Mouse (Mus musculus) lung, postnatal 36 days (tissue): ENCODE measurements around the gene Ifne.
A peak's percentile ranks its signal among the peaks of the same experiment; 100 is the strongest.
"Not testable (repeated sequence)": the region's sequence is repeated elsewhere in the genome, so short reads cannot be mapped to it uniquely, and the experiment has no call there.

Source experiments
- DNase-seq: peaks from one replicate; pipeline ENCODE4 v3.0.0; 2022; ENCODE audit warnings: mixed read lengths

Ifne gene

DNA sequence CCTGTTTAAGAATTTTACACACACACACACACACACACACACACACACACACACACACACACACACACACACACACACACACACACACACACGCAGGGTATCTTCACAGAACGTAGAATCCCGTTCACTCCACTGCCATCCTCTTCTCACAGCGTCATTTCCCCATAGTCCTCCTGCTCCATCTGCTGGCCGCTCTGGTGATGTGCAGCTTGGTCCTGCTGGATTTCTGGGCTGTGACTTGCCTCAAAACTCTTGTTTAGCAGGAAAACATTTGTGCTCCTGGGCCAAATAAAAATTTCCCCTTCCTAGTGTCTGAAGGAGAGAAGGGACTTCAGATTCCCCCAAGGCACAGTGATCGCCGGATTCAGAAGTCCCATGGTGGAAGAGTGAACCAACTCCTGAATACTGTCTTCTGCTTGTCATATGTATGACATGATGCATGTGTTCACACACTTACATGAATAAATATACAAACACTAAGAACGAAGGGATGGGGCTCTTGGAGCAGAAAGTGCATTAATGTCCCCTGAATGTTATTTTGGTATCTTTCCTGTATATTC is 12.6 kb downstream of the Ifne start:
- peak; percentile 83 for DNase-seq

DNA sequence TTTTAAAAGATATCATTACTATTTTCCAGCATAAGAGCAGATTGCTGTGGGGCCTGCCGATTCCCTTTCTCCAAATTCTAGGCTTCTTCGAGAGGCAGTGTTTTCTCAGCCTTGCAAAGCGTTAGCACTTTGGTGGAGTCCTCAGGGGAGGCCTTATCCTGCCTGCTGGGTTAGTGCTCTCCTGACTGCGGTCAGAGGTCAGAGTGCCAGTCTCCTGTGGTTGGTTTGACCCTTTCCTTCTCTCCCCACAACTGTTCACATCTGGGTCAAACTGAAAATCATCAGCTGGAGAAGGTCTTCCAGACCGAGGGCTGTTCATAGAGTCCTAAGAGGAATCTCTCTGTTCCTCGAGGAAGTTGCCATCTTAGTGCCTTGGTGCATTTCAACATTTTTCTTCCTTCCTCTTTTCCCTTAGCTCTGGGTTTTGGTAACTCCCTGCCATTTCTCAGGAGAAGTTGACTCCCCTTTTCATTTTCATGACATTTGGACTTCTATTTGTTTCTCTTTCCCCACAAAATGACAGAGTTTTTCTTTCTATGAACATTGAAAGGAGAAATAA is 14.9 kb downstream of the Ifne start:
- no peak for DNase-seq

DNA sequence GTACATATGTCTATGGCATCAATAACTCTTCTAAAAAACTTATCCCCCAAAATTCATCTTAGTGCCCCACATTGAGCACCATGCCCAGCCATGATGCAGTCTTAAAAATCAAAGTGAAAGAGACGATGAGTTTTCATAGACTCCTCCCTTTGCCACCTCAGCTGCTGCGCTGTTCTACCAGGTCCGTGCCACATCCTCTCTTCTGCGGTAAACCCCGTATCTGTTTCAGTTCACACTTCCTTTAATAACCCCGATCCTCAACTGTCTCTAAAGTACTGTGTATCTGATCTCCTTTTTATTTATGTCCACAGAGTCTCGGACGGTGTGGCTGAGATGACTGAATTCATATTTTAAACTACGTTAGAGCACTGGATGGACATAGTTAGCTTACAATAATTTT is 15.4 kb downstream of the Ifne start:
- DNase-seq, result peak; percentile 54

DNA sequence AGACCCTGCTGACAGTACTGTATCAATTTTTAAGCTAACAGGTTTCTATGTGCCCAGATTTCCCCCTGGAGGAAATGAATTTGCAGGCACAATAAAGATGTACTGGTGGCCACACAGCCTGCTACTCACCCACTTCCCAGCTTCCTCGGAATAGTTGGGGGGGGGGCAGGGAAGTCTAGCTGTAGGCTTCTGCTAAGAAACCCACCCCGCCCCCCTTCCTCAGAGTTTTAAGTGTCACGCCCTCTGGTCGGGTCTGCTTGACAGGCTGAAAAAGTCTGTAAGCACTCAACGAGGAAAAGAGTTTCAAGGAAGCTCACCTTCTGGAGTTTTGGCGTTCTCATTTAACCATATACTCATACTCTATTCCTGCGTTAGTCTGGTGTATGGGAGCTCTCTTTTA is 16.7 kb downstream of the Ifne start:
- no peak for DNase-seq

DNA sequence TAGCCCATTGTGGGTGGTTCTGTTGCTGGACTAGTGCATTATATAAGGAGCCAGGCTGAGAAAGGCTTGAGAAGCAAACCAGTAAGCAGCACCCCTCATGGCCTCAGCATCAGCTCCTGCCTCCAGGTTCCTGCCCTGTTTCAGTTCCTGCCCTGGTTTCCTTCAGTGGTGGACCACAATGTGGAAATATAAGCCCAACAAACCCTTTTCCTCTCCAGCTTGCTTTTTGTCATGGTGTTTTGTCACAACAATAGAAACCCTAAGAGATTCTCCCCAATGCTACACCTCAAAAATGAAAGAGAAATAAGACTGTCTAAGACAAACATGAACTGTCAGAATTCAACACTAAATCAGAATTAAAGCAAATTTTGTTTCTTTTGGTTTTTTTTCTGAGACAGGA is 20.8 kb downstream of the Ifne start:
- no peak for DNase-seq

DNA sequence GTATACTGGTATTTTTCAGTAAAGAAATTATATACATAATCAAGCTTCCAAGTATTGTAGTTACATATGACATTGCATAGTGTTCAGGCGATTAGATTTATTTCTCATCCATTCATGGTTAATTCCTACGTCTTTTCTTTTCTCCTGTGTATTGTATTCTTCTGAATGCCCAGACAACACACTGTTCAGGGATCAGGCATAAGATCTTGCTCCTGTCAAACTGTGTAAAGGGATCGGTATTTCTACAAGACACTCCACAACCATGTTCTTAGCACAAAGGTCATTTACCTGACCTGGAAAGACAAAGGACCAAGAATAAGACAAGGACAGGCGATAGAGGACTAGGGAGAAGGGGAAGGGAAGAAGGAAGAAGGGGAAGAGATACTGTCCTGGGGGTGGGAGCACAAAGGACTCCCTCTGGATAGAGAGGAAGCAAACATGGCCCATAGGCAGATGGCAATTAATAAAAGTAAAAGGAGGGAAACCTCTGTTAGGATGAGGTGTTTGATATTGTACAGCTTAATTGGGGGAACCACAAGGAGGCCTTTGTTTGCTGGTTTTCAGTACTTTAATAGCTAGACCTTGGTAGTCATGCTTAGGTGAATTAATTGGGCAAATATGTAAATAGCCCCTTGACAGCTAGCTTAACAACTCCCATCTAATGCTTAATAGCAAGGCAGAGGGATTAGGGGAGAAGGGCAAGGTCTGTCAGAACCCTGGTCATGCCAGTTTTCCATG is 28.8 kb downstream of the Ifne start:
- no peak for DNase-seq

DNA sequence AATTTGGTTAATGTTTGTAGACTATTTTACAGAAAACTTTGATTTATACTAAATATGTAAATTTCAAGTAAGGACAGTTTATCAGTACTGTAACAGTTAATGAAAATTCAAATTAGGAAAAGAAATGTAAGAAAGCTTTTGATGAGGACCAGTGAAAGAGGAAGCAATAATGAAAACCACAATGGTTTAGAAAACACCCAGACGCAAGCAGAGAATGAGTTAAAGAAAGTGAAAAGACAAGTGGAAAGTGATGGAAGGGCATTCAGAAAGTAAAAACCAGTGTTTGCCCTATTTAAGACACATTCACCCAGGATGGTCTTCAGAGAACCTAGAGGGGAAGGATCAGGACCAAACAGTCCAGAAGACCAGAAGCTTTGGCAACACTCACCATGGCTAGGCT is 30.3 kb downstream of the Ifne start, which contains the start of gene Ifna1:
Gene Ifna1 (plus strand): TSS at position 390 of the 400 bp plus-strand sequence.
- no peak for DNase-seq

DNA sequence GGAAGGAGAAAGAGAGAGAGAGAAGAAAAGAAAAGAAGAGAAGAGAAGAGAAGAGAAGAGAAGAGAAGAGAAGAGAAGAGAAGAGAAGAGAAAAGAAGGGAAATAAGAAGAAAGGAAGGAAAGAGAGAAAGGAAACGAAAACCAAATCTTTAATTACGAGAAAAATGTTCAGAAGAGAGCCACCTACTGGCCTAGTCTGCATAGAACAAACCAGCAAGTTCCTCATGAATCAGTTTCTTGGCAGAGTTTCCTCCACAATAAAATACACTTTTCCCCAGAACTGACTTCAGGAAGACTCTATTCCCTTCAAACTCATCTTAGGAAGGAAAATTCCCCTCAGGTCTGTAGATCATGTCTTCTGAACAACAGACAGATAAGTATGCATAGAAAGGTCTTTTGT is 34.7 kb downstream of the Ifne start:
- DNase-seq, result no peak

DNA sequence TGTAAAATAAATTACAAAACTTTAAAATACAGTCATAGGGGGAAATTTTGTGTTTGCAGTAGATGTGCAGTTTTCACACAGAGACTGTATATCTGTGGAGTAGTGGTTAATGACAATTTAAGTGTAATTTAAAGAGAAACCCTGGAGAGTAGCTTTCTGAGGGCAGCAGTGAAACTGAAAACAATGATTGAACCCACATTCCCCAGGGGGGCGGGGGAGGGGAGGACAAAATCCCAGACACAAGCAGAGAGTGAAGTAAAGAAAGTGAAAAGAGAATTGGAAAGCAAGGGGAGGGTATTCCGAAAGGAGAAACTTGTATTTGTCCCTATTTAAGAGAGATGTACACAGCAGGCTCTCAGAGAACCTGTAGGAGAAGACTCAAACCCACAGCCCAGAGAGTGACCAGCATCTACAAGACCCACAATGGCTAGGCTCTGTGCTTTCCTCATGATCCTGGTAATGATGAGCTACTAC is 38.5 kb downstream of the Ifne start, which contains the start of gene Ifna4:
Gene Ifna4 (plus strand): TSS at position 424 of the 474 bp plus-strand sequence.
- no peak for DNase-seq

DNA sequence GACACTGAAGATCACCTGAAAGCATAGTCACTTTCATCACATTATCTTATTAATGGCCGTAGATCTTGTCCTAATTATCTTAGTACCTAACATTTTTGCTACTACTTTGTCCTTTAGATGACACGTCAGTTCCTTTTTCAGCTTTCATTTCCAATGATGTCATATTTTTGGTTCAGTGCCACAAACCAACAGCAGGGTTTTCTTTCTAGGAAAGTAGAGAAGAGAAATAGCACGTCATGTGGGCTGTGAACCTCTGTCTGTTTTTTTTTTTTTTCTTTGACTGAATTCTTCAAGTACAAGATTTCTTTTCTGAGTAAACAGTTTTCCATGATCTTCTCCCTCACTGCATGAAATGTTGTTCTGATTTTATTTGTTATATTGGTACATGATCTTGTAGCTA is 39.9 kb downstream of the Ifne start:
- DNase-seq, result no peak

DNA sequence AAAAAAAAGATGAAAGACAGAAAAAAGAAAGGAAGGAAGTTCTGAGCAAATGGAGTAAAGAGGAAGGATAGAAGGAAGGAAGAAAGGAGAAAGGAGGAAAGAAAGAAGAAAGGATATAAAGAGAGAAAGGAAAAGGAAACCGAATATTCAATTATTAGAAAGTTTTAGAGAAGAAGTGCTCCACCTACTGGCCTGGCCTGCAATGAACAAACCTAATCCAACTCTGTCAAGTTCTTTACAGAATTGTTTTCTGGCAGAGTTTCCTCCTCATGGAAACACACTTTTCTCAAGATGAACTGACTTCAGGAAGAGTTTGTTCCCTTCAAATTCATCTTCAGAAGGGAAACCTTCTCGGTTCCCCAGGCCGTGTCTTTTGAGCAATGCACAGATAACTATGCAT is 41.2 kb downstream of the Ifne start:
- DNase-seq, result peak; percentile 9

DNA sequence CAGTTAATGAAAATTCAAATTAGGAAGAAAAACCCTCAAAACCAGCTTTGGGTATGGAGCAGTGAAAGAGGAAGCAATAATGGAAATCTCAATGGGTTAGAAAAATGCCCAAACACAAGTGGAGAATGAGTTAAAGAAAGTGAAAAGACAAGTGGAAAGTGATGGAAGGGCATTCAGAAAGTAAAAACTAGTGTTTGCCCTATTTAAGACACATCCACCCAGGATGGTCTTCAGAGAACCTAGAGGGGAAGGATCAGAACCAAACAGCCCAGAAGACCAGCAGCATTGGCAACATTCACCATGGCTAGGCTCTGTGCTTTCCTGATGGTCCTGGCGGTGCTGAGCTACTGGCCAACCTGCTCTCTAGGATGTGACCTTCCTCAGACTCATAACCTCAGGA is 44.8 kb downstream of the Ifne start, which contains the start of gene Ifna5:
Gene Ifna5 (plus strand): TSS at position 301 of the 400 bp plus-strand sequence.
- not testable (repeated sequence) for DNase-seq

DNA sequence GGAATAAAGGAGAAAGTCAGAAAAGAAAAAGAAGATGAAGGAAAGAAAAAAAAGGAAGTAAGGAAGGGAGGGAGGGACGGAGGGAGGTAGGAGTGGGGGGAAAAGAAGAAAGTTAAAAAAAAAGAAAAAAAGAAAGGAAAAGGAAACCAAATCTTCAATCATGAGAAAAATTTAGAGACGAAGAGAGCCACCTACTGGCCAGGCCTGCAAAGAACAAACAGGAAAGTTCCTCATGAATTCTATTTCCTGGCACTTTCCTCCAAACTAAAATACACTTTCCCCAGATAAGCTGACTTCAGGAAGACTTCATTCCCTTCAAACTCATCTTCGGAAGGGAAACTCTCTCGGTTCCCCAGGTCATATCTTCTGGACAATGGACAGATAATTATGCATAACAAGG is 49.5 kb downstream of the Ifne start:
- DNase-seq, result peak; percentile 32
